Mouse (Mus musculus) retina, embryonic 14.5 days (tissue): ENCODE measurements at regions not wholly inside any gene's neighbourhood (a gene's known extent, or its start where the extent isn't known, plus 50 kb on each side); places are given as distances from the start of the nearest gene placed in this dataset.

Experiments
- DNase-seq: peaks from one replicate; pipeline ENCODE4 v3.0.0-alpha.2; 2015; ENCODE audit warnings: low spot score

DNA sequence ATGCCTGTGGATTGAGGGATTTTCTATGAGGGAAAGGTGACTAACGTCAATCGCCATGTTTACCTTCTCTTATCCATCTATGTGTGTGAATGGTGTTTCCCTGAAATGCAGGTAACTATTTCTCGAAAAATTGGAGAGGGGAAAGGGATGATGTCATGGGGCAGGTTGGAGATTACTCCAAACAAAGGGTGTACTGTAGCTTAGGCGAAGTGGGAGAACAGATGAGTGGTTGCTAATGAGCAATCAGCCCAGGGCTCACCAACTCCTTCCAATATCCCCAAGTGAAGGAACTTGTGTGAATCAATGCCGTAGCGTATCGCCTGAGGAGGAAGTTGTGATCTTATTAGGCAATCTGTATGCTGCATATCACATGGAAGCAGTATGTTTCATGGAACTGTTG is 133.2 kb downstream of the Klf5 start:
- no peak for DNase-seq

- DNase-seq, result no peak
Measured at GRCm38 (mm10) chr14:99434645-99435044, 136.2 kb downstream of the Klf5 start.

DNA sequence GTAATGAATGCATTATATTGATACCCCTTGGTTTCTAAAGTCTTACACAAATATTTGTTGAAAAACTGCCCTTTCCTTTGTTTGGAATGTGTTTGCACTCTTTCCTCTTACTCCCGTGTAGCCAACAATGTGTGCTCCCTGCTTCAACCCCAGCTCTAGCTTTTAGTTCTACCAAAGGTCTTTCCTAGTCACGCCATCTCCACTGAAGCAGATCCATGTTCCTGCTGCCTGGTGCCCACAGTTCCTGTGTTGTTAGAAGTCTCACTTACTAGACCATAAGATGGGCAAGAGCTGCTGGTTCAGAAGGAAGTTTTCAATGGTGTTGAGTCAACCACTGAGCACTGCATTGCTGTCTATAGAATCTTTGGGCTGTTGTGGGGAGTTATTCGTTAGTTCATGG is 137.0 kb downstream of the Klf5 start:
- DNase-seq, result no peak

DNA sequence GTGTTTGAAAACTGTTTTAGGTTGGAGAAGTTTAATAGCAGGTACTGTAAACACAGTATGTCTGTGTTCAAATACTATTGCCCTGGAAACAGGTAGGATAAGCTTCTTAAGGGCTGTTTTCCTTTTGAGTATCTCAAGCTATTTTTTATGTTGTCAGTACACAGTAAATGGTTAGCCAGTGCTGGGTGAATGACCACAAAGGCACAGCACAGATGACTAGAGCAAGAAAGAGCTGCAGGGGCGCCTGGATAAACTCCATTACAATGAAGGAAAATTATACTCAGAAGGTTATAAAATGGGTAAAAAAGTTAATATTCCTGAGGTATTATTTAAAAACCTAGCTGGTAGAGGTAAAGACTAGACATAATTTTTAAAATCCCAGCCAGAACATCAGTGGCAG is 137.6 kb downstream of the Klf5 start:
- DNase-seq, result no peak

DNA sequence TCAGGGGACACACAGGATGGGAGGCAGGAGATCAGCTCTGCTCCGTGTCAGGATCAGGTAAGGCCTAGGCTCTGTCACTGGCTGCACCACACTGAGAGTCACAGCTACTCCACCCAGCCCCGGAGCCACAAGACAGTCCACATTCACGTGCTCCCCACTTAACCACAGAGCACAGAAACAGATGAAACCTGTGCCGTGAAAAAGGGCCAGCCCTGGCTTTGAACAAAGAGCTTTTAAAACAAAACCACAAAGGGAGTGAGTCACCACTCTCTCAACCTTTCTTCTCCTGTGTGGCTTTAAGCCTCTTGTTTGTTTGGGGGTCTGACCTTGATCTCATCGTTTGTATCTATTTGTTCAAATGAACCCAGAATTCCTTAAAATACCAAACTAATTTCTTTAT is 150.6 kb downstream of the Klf5 start:
- DNase-seq, result no peak

DNA sequence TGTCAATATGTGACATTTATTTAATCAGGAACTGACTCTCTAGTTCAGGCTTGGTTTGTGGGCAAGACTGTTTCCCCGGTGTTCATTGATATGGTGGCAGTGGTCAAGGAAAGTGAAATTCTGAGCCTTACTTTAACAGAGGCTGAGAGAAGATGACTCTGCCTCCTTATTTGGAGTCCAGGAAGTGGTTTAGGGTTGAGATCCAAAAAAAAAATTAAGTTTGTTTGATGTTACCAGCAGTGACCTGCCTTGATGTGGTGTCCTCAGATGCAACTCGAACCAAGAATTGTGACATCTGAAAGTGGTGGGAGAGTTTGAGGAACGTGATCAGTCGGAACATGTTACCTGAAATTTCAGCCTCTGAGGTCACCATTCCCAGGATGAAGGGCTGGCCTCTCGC is 151.4 kb downstream of the Klf5 start:
- no peak for DNase-seq

GRCm38 (mm10) chr14:99451110-99451795 is 152.8 kb downstream of the Klf5 start:
- DNase-seq, result no peak

DNA sequence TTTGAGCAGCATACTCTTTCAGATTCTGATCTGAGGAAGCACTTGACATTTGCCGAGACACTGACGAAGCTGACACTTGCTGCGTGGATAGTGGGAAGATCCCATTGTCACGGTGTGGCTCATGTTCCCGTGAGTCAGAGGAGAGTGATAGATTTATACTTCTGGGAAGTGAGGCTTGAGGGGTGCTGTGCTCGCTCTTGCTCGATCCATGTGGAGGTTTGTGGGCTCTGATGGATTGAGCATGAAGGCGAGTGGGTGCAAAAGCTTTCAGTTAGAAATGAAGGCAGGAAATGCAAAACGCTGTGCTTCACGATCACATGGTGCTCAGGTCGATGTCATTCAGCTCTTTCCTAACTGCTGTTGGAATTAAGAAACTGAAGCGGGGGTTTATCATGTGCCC is 155.4 kb downstream of the Klf5 start:
- no peak for DNase-seq

DNA sequence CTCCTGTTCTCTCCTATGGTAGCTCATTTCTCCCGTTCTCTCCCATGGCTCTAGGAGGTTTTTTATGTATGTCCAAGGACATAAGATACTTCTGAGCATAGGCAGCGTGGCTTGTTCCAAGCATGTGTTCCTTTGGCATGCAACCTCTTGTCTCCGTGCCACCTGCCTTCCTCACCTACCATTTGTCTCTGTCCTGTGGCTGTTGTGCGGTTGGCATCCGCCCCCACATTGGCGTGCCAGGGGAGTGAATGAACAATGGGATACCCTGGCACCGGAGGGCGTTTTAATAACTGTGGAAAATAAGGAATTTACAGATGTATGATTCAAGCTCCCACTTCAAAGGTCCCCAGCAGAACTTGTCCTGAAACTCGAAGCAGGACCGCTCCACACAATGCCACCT is 158.1 kb downstream of the Klf5 start:
- DNase-seq, result no peak

- DNase-seq, result no peak
Measured at GRCm38 (mm10) chr14:99457573-99457972, 159.1 kb downstream of the Klf5 start.

- DNase-seq, result no peak
Measured at GRCm38 (mm10) chr14:99472111-99472510, 173.6 kb downstream of the Klf5 start.

DNA sequence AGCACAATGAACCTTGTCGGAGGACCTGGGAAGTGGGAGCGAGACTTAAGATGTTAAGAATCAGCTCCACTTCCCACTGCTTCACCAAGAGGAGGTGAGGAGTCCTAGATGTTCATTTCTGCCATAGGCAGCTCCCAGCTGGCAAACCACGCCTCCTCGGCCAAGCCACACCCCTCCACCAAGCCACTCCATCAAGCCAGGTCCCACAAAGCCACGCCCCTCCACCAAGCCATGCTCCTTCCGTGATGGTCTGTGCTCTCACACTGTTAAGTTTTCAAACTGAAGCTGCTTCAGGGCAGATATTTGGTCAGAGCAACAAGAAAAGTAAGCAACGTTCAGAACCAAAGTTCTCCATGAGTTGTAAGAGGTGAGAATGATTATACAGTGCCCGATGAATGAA is 176.8 kb downstream of the Klf5 start:
- no peak for DNase-seq

GRCm38 (mm10) chr14:99480325-99481077 is 182.0 kb downstream of the Klf5 start:
- no peak for DNase-seq

DNA sequence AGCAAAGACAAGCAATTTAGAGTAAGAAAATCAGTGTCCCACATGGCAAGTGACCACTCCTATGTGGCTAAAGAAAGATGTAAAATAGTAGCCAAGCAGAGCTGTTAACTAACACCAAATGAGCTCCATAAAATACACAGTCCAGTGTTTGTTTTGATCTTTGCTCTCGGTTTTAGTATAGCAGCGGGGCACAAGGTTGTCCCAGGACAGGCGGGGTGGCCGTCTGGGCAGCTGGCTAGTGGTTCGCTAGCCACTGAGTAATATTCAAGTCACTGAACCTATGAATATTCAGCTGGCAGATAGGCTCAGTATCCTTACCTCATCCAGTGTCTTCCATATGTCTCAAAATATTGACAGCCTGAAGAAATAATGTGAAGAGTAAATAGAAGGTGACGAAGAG is 189.5 kb downstream of the Klf5 start:
- DNase-seq, result no peak

GRCm38 (mm10) chr14:99493197-99493596 is 194.7 kb downstream of the Klf5 start:
- DNase-seq, result no peak

- no peak for DNase-seq
Measured at GRCm38 (mm10) chr14:99493659-99494058, 195.2 kb downstream of the Klf5 start.

GRCm38 (mm10) chr14:99499502-99500266 is 201.2 kb downstream of the Klf5 start:
- DNase-seq, result no peak

GRCm38 (mm10) chr14:99504909-99505308 is 206.4 kb downstream of the Klf5 start:
- DNase-seq, result no peak

- no peak for DNase-seq
Measured at GRCm38 (mm10) chr14:99509696-99510536, 211.4 kb downstream of the Klf5 start.

GRCm38 (mm10) chr14:99515474-99515873 is 217.0 kb downstream of the Klf5 start:
- DNase-seq, result no peak

DNA sequence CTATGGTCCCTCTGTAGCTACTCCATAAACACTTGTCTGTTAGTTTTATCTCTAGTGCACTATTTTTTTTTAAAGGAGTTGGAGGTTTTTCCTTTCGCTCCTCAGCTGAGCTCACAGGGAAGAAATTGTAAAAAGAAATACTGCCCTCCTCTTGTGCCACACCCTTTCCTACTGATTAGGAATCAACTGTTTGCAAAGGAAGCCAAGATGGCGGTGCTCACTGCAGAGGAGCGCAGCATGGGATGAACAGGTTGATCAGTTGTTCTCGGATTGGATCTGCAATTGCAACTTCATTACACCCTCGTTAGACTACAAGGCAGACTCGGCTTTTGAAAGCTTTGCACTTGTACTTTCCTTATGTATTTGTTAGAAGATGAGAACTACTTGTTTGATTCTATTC is 218.2 kb downstream of the Klf5 start:
- DNase-seq, result no peak

DNA sequence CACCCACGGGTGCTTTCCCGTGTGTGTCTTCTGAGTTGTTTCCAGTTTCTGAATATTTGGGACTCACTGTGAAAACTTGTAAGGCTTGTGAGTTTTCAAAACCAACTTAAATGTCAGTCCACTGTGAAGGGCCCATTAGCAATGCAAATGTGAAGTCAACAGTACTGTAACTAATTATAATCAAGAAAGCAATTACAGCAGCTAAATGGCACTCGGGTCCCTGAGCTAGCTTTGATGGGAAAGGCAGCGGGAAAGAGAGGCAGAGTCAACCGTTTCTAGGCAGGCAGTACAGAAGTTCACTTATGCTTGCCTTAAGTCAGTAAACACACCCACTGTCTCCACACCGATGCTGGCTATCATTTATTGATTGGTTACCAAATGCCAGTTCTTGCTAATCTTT is 221.9 kb downstream of the Klf5 start:
- no peak for DNase-seq
